Mouse (Mus musculus) hematopoietic stem cell, adult 5-6 weeks (primary cell): Measurements from ENCODE around the gene Lamb2. TPM values are rescaled to one million over a fixed set of nuclear protein-coding genes. Genes with fewer than 3 reads are reported as not detected.

Experiments used
- ATAC-seq, 2 experiments: fragments of 125-278 bp in 1 of 2; replicated peaks in 1 of 2; 2 replicates each; pipeline ENCODE4 v1.8.0; 2016 to 2017; ENCODE audit warnings: inconsistent platforms in 2 of 2, mild to moderate bottlenecking in 2 of 2, moderate number of reproducible peaks in 2 of 2, low read depth in 1 of 2, moderate TSS enrichment in 1 of 2; ENCODE audit not compliant: low FRiP score in 2 of 2, poor library complexity in 2 of 2, severe bottlenecking in 2 of 2, insufficient read depth in 1 of 2, low TSS enrichment in 1 of 2
- total RNA-seq: library from RNA; stranded (forward); fragments of 172-1452, 232-1000 nt; gene quantifications from 2 replicates; pipeline ENCODE4 v1.2.3, GENCODE M21; 2017

Gene Lamb2
- total RNA-seq, 1 experiment from 2014 or later = 6.4 TPM

DNA sequence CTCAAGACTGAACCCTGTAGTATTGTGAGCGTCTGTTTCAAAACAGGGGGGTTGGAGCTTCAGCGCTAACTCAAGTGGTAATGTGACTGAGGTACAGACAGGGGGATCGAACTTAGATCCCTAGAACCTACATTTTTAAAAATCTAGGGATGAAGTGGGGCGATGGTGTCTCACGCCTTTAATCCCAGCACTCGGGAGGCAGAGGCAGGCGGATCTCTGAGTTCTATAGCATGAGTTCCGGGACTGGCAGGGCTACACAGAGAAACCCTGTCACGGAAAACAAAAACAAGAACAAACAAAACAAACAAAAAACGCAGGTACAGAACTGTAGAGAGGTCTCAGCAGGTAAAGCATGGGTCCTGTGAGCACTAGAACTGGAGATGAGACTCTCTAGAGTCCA, 22.6 kb upstream of the Lamb2 start:
- no peak for ATAC-seq

GRCm38 (mm10) chr9:108459939-108460318, 19.6 kb upstream of the Lamb2 start:
- 0 out of 4 replicates have a peak, but pooled peaks have one; percentile 13 to 28 for ATAC-seq

- ATAC-seq = peak; percentile 75 to 90
These were observed 19.0 kb upstream of the Lamb2 start, which contains the start of gene Ccdc71 for GRCm38 (mm10) chr9:108460319-108461178. Ccdc71 (plus strand) TSS chr9:108460527.

DNA sequence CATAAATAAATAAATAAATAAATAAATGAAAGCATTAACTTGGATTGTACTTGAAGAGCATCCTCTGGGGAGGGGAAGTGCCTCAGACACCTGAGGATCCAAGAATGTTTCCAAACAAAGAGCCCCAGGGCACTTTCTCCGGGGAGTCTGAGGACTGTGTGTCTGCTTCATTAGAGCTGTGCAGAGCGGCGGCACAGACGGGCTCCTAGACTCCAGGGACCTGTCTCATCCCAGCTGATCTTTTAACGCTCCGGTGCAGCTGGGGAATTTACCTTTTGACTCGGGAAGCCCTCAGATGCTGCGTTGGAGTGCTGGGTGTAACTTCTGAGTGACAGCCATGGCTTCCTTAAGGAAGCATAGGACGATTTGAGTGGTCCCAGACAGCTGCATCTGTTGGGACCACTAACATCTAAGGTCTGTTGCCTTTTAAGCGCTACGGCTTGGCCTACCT, 18.3 kb upstream of the Lamb2 start, which contains the start of gene Klhdc8b:
Gene Klhdc8b (minus strand): TSS at position 401 of the 451 bp plus-strand sequence.
- no peak for ATAC-seq

- no peak for ATAC-seq
These were observed 17.9 kb upstream of the Lamb2 start for GRCm38 (mm10) chr9:108461675-108462074.

- no peak for ATAC-seq
These were observed 17.3 kb upstream of the Lamb2 start for GRCm38 (mm10) chr9:108462192-108462591.

- no peak for ATAC-seq
These were observed 15.8 kb upstream of the Lamb2 start for GRCm38 (mm10) chr9:108463713-108464112.

GRCm38 (mm10) chr9:108466219-108466618, 13.3 kb upstream of the Lamb2 start:
- ATAC-seq = no peak

DNA sequence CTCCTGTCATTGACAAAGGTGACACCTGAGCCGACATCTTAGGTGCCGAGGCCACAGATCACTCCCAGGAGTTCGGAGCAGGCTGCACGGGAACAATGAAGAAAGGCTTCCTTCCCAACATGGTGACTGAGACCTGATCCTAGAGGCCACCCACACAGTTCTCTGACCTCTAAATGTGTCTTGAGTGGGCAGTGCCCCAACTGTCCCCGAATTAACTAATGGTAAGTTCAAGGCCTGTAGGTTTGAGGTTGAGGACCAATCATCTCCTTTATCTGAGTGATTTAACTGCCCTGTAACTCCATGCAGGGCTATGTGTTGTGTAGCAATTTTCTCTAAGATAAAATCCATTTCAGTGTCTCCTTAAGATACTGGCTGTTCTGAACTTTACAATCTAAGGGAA, 10.1 kb upstream of the Lamb2 start:
- ATAC-seq = no peak

DNA sequence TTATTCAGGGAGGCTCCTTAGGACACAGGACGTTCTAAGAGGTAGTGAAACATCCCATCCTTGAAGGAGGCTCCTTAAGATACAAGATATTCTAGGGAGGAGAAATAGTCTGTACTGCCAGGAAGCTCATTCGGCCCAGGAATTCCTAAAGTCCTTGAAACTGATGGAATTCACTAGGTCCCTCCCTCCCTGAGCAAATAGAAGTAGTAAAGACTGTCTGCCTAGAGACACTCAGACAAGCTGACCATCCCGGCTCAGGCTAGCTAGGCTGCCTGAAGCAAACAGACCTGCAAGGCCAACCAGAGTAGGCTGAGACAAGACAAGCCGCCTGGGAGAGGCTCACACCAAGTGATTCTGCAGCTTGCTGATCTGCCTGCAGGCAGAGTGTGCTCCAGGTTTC, 9.7 kb upstream of the Lamb2 start:
- no peak for ATAC-seq

- ATAC-seq = no peak
These were observed 5.0 kb upstream of the Lamb2 start for GRCm38 (mm10) chr9:108474528-108474927.

GRCm38 (mm10) chr9:108478638-108479156, 839 bp upstream of the Lamb2 start:
- ATAC-seq = peak; percentile 14 to 25; a peak in 1 of 4 replicates

DNA sequence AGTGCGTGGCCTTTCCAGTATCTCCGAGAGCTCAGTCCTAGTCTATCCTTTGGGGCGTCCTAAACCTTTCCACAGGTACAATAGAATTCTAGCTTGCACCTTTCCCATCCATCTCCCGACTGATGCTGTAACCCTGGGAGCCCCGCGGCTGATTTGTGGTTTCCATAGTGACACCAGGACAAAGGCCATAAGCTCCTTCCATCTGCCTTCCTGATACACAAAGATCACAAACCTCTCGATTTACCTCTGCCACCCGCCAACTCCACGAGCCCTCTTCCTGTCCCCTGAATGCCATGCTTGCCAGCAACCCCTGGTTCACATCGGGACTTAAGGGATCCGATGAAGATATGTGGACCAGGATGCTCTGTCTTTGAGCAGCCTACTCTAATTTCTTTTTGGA, 295 bp upstream of the Lamb2 start:
- ATAC-seq = no peak; a peak in 1 of 4 replicates

DNA sequence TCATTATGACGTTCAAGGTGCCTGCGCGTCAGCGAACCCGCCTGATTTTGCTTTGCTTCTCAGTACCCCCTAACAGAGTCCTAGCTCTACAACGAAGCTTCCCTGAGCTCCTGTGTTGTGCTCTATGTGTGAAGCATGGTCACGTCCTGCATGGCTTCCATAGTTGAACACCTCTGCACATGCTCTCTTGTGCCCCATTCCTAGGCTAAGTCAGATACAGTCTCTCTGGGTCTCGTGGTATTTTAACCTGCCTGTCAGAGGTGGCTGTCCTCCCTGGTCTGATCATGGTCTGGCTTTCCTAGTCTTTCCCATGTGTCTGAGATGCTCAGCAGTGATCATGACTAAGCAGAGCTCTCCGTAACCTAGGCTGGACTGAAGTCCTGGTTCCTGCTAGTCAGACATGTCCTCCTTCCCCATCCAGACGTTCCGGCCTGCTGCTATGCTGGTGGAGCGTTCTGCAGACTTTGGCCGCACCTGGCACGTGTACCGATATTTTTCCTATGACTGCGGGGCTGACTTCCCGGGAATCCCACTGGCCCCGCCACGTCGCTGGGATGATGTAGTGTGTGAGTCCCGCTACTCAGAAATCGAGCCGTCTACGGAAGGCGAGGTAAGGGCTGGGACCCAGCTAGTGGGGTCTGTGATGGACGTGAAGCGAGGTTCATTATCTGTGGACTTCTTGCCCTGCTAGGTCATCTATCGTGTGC, 1.4 kb downstream of the Lamb2 start:
- ATAC-seq = no peak

DNA sequence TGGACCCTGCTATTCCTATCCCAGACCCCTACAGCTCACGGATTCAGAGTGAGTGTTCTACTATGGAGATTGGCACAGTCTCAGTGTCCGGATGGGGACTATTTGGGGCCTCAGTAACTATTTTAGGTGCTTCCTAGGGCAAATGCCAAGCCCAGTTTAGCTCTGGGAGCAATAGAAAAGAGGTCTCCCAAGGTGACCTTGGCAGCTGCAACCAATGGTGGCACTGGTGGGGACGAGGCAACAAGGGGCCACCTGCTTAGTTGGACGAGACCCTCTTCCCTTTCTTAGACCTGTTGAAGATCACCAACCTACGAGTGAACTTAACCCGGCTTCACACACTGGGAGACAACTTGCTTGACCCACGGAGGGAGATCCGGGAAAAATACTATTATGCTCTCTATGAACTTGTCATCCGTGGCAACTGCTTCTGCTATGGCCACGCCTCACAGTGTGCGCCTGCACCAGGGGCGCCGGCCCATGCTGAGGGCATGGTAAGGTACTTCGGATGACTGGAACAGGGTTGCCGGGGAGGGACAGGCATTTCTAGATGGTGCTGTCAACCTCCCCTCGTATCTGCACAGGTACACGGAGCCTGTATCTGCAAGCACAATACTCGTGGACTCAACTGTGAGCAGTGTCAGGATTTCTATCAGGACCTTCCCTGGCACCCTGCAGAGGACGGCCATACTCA, 2.1 kb downstream of the Lamb2 start:
- no peak for ATAC-seq

- no peak for ATAC-seq
These were observed 3.7 kb downstream of the Lamb2 start for GRCm38 (mm10) chr9:108483051-108483790.

DNA sequence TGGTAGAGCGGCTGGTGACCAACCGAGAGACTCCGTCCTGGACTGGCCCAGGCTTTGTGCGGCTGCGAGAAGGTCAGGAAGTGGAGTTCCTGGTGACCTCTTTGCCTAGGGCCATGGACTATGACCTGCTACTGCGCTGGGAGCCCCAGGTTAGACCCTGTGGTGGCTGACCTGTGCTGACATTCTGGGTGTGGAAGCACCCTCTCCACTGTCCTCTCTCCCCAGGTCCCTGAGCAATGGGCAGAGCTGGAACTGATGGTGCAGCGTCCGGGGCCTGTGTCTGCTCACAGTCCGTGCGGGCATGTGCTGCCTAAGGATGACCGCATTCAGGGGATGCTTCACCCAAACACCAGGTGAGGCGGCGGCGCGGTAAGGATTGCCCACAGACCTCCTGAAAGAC, 4.5 kb downstream of the Lamb2 start:
- ATAC-seq = no peak
